Mouse (Mus musculus) ES-E14 (cell line): ENCODE results near the gene Dock2.

Experiments
- CHD2 ChIP-seq: IDR thresholded peaks from 2 replicates; pipeline ENCODE4 v1.6.1; 2014; ENCODE audit warnings: mild to moderate bottlenecking, low read depth, low read length, inconsistent platforms
- MAFK ChIP-seq: IDR thresholded peaks from 2 replicates; pipeline ENCODE4 v1.6.1; 2014; ENCODE audit warnings: mild to moderate bottlenecking, low read depth, low read length, inconsistent platforms; ENCODE audit not compliant: insufficient read depth

DNA sequence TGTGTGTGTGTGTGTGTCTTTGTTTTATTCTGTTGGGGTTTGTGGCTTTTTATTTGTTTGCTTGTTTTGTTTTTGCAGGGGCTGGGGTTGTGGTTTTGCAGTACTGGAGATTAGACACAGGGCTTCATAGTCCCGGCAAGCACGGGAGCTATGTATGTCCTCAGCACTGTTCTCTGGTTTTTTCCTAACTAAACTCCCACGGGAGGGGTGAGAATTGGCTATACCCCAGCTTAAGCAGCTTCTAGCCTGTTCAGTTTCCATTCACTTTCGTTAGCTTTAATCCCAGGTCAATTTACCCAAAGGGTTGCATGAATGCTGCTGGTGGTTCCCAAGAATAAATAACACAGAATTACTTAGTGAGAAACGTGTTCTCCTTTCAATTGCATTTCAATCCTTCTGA, 376.8 kb downstream of the Dock2 start:
- TF ChIP-seq CHD2 (no peak), MAFK (no peak)
